Mouse (Mus musculus): ENCODE measurements around the gene Taldo1.

DNA sequence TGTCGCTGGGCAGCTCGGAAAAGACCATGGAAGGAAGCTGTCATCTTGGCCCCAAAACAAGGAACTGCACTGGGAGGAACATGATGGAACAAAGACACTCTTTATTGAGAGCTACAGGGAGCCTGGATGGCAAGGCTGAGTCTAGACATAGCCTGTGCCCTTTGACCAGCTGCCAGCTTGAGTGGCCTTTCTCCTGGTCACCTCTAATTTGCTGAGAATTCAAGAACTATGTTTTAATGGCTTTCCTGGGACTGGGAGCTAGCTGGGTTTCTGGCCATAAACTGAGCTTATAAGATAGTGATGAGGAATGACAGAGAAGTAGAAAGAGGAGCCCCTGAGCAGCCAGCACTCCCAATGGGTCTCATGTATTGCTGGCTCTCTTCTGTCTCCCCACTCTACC, 48.8 kb upstream of the Taldo1 start:
- TF ChIP-seq POLR2A (IDR thresholded peaks at IDR 0.05; ENCODE audit: insufficient read depth, low read length) (no peak), EP300 (IDR thresholded peaks at IDR 0.05; ENCODE audit: insufficient read depth, low read depth, low read length) (no peak)
